In the genomic region with DNA sequence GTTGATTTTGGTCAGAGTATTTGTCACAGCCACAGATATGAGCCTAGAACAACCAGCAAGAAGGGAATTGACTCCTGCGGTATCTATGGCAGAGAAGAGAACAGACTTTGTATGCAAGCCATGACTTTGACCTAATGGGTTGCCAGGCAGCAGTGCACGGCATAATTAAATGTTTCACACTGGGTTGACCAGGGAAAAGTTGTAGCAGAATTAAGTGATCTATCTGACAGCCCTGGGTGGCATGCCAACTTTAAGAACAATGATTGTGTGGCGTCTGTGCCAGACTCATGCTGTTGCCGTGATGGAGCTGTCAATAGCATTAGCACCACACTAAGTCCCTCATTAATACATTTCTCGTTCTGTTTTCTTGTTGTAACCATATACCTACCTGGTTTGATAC, we compare ENCODE assay signal across 20 mouse cellular contexts. TPM values are rescaled to one million over a fixed set of nuclear protein-coding genes. Genes with fewer than 3 reads are reported as not detected.
DNase-seq lines count a peak whose midpoint lies in the region; ATAC-seq lines count a peak whose summit lies in the region.
"Had no signal": no experiment of that assay in that cellular context is flagged by ENCODE, and none has a peak within 500 bp of the region (broad histone marks: within the 10 kb centered on the region; RNA-seq: fewer than 3 reads in every experiment).

No protein-coding gene starts in this region.

- no peaks in the 10 kb centered on the region for H3K9me3 ChIP-seq in hindbrain, embryonic 13.5 days
- no peaks in the 10 kb centered on the region for H3K9me3 ChIP-seq in midbrain, embryonic 15.5 days
- H3K9me3 ChIP-seq: heart, embryonic 12.5 days; limb, embryonic 15.5 days had no signal

- 29% methylated on average over 5 of the region's 5 CpGs for WGBS in hindbrain, embryonic 13.5 days
- WGBS in midbrain, embryonic 15.5 days, result 28% methylated on average over 5 of the region's 5 CpGs

- DNase-seq in cerebellum, postnatal 10 days, result peak; percentile 53 to 74
- no peak for DNase-seq in cerebellum, postnatal 36 days
- DNase-seq in Muller cell, postnatal 12 days (ENCODE audit: inconsistent ontology term), result peak; percentile 70
- no peak for DNase-seq in urinary bladder, postnatal 10 days (ENCODE audit: low spot score)
- DNase-seq in heart, adult 9 months (ENCODE audit: low spot score in 2 of 2), result no peak
- DNase-seq in spleen, postnatal 36 days (ENCODE audit: low spot score in 2 of 2), result no peak
- DNase-seq: gastrocnemius, postnatal 36 days; kidney, adult 11 months; kidney, postnatal 25 days; layer of hippocampus, adult 9-11 months; lung, postnatal 14 days; right cerebral cortex, postnatal 4 days; thymus, postnatal 4 days had no signal

- ATAC-seq in hindbrain, embryonic 13.5 days (ENCODE audit: low FRiP score), result peak; percentile 89
- ATAC-seq in midbrain, embryonic 15.5 days (replicated peaks), result peak; percentile 73; the same call in 1 of the 2 replicates
- ATAC-seq: CD4-positive, CD25-positive, alpha-beta regulatory T cell, adult 4 months had no signal

- H3K27me3 ChIP-seq in hindbrain, embryonic 13.5 days, result no peaks in the 10 kb centered on the region
- 0 out of 2 replicates have a peak, but pooled peaks cover 13% of the 10 kb centered on the region for H3K27me3 ChIP-seq in midbrain, embryonic 15.5 days (replicated peaks)
- H3K27me3 ChIP-seq: heart, embryonic 12.5 days; limb, embryonic 15.5 days had no signal

- no peak overlapping the region for H3K4me3 ChIP-seq in hindbrain, embryonic 13.5 days
- H3K4me3 ChIP-seq in midbrain, embryonic 15.5 days, result no peak overlapping the region
- H3K4me3 ChIP-seq: heart, embryonic 12.5 days; limb, embryonic 15.5 days; megakaryocyte, embryonic 14.5 days had no signal

- peak overlapping the region; percentile 19; the same call in 1 of the 2 replicates for H3K27ac ChIP-seq in hindbrain, embryonic 13.5 days
- no peak overlapping the region for H3K27ac ChIP-seq in midbrain, embryonic 15.5 days
- H3K27ac ChIP-seq: limb, embryonic 15.5 days had no signal

- H3K4me1 ChIP-seq in hindbrain, embryonic 13.5 days (replicated peaks), result peaks cover 25% of the 10 kb centered on the region
- peaks cover 6% of the 10 kb centered on the region; the same call in 1 of the 2 replicates for H3K4me1 ChIP-seq in midbrain, embryonic 15.5 days
- H3K4me1 ChIP-seq: megakaryocyte, embryonic 14.5 days had no signal

- no peak overlapping the region for H3K4me2 ChIP-seq in hindbrain, embryonic 13.5 days
- no peak overlapping the region for H3K4me2 ChIP-seq in midbrain, embryonic 15.5 days
- H3K4me2 ChIP-seq: heart, embryonic 12.5 days; limb, embryonic 15.5 days had no signal

- no peak overlapping the region for H3K9ac ChIP-seq in hindbrain, embryonic 13.5 days
- no peak overlapping the region for H3K9ac ChIP-seq in midbrain, embryonic 15.5 days
- H3K9ac ChIP-seq: heart, embryonic 12.5 days; limb, embryonic 15.5 days had no signal

- H3K36me3 ChIP-seq in hindbrain, embryonic 13.5 days, result no peaks in the 10 kb centered on the region
- no peaks in the 10 kb centered on the region for H3K36me3 ChIP-seq in midbrain, embryonic 15.5 days (replicated peaks)
- H3K36me3 ChIP-seq: G1E; heart, embryonic 12.5 days; limb, embryonic 15.5 days had no signal

RNA-seq across cellular contexts. Expression of gene Map10, which starts 11.1 kb away (rescaled TPM):
- 7.0 and 8.0 TPM in 2 replicates for polyA plus RNA-seq in hindbrain, embryonic 13.5 days (2015; fragmentation: Nextera tagmentation; extraction: Ambion mirVana)
- polyA plus RNA-seq in midbrain, embryonic 15.5 days (2015; fragmentation: Nextera tagmentation; extraction: Ambion mirVana), result 8.9 and 9.3 TPM in 2 replicates
- polyA plus RNA-seq: G1E had no signal

Comparison
In these comparisons a context has a peak if more than half of its experiments do, and no peak if none do; other contexts are left out.
1. DNase-seq: peak in cerebellum, postnatal 10 days (2 of 2) and Muller cell, postnatal 12 days (single experiment); none in cerebellum, postnatal 36 days (0 of 2), urinary bladder, postnatal 10 days (single experiment), heart, adult 9 months (0 of 2) and spleen, postnatal 36 days (0 of 2).